Mouse (Mus musculus) adrenal gland, postnatal 14 days (tissue): ENCODE results near the gene Hoxa4. TPM values are rescaled to one million over a fixed set of nuclear protein-coding genes. Genes with fewer than 3 reads are reported as not detected.

Experiments used
- DNase-seq: peaks from one replicate; pipeline ENCODE4 v3.0.0; 2021; ENCODE audit warnings: mixed read lengths
- long read RNA-seq, 2 experiments: library from polyadenylated mRNA; stranded (forward); transcript quantifications; one replicate each; pipeline ENCODE4 v2.0.0; 2021
- total RNA-seq: library from RNA; stranded (reverse); gene quantifications from 2 replicates; pipeline ENCODE4 v1.2.3, GENCODE M21; 2021

Gene Hoxa4
- 6.4 and 7.3 TPM in 2 replicates for total RNA-seq
- long read RNA-seq, experiment 1, partial matches to known transcripts: 0 of 2 reads
- long read RNA-seq, experiment 1, other reads (novel, unspliced or antisense): 1 of 2 reads
- long read RNA-seq, experiment 2, partial matches to known transcripts: 0 of 2 reads
- long read RNA-seq, experiment 2, other reads (novel, unspliced or antisense): 0 of 2 reads

DNA sequence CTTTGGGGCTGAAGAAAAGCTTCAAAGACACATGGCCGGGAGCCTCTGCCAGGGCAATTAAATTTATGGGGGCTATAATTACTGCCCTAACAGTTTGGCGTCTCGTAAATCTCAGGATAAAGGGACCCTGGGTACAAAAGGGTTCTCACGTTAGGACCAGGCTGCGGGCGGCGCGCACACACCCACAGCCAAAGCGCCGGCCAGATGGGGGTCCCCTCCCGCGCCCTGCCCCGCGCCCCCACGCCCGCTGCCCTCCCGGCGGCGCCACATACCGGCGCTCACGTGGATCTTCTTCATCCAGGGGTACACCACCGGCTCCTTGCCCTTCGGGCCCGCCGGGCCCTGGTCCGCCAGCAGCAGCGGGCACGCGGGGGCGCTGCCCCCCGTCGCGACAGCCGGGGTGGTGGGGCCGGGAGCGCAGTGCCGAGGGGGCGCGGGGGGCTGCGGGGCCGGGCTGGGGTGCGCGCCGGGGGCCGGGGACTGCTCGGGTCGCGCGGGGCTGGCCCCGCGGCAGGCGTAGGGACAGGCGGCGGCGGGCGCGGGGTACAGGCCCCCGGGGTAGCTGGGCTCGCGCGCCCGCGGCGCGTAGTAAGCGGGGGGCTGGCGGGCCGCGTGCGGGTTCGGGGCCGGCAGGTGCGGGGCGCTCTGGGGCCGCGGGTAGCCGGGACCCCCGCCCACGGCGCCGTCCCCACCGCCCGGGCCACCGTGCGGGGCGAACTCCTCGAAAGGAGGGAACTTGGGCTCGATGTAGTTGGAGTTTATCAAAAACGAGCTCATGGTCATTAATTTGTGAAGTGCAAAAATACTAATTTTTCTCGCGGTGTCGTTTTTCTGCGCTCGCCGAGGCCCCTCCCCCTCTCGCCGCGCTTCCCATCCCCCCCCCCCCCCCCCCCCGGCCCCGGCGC, at the start of gene Hoxa4:
Hoxa4 (minus strand) TSS at position 848 of the 905 bp plus-strand sequence.
- DNase-seq: no peak

DNA sequence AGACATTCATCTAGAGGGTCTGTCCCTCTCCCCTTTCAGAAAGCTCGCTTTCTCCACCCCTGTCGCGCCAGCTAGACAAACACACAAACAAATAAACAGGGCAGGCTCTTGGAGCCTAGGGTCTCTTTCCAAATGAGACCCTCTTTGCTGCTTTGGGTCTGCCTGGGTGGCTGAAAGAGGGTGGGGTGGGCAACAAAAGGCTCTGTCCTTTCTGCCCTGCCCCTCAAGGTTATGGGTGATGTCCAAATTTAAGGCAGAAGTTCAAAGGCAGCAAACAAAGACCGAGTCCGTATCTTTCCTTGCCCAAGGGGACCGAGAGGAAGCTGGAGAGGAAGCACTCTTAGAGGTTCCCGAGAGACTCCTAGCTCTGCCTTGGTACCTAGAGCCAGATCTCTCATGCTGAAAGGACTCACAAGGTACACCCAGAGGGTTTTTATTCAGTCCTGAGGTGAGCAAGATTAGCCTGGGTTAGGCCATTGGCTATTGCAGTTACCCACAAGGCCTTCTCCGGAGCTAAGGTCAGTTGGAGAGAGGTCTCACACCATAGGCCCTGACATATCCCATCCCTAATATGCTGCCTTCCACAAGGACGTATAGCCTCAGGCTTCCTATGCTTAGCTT, 49.6 kb upstream of the Hoxa4 start:
- no peak for DNase-seq

DNA sequence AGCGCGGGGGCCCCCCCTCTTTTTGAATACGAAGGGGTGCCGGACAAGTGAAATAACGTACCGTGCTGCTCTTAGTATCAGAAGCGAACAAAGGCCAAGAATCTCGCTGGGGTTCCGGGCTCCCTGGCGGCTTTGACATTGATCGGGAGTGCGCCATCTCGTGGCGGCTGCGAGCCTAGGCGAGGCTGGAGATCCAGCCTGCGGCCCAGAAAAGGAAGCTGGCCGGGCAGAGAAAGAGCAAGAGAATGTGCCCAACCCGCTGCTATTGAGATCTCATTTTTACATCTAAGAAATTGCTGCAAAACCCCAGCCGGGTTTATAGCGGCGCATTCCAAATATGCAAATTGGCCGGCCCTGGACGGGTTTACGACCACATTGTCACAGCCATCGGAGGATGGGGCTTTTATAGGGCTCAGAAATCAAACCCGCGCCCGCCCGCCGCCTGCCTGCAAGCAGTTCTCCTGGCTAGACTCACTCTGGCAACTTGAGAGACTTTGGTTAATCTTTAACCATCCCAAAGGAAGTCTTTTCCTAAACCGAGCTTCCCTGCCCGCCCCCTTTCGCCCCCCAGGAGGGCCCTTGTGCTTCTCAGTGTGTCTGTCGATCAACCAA, 48.9 kb upstream of the Hoxa4 start, which contains the start of gene Hoxa10:
Hoxa10 (minus strand) TSS at position 466 of the 612 bp plus-strand sequence.
- peak; percentile 90 for DNase-seq

DNA sequence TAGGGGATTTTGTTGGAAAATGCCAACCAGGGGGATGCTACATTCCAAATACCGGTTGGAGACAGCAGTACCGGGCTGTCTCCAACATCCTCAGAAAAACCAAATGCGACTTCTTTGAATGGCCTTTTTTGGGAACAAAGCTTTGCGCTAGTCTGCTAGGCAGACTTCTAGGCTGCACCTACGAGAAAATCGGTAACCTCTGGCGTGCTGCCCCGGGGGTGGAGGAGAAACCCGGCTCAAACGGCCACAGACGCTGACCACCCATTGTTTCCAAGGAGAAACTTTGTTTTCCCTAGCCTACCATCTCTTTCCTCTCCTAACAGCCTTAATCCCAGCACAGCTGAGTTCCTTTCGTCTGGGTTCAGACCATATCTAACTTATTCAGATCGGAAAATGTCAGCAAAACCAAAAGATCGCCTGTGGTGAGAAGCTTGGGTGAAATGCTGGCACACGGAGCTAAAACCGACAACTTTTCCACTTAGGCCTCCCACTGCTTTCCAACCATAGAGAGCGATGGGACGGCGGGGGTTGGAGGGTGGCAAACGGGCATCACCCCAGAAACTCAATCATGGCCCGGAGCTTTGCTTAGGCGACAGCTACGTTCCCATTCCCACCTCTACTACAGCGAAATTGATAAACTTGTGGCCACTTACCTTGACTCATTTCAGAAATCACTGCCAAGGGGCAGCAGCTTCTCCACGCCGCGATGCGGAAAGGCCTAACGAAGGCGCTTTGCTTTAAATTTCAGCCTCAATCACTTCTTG, 48.3 kb upstream of the Hoxa4 start:
- no peak for DNase-seq

DNA sequence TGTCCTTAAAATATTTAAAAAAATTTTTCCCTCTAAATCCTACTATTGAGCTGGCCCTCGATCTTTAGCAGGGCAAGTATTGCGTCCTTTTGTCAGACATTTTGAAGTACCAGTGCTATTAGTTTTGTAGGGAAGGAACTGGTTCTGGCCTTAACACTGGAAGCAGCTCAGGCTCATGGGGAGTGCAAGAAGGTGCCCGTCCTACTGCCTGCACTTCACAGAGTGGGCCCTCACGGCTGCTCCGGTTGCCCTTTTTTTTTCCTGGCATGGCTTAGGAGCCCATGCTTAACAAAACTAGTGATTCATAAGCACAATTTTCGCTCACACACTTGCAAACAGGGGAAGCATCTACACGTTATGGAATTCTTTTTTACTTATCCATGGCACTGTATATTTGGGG, 47.4 kb upstream of the Hoxa4 start:
- no peak for DNase-seq

DNA sequence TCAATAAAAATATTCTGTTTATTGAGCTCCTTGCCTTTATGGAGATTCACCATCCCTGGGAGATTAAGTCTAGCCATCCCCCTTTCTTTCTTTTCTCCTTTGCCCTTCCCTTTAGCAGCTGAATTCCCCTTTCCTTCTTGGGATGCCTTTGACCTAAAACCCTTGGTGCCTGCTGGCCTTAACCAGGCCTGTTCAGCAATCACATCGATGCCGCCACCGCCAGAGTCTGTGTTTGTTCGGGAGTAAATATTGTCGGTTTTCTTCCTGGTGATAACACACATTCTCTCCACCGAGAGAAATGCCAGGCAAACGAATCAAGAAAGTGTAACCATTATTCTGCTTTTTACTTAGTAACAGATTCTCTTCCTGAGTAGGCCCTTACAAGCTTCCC, 46.6 kb upstream of the Hoxa4 start:
- no peak for DNase-seq

DNA sequence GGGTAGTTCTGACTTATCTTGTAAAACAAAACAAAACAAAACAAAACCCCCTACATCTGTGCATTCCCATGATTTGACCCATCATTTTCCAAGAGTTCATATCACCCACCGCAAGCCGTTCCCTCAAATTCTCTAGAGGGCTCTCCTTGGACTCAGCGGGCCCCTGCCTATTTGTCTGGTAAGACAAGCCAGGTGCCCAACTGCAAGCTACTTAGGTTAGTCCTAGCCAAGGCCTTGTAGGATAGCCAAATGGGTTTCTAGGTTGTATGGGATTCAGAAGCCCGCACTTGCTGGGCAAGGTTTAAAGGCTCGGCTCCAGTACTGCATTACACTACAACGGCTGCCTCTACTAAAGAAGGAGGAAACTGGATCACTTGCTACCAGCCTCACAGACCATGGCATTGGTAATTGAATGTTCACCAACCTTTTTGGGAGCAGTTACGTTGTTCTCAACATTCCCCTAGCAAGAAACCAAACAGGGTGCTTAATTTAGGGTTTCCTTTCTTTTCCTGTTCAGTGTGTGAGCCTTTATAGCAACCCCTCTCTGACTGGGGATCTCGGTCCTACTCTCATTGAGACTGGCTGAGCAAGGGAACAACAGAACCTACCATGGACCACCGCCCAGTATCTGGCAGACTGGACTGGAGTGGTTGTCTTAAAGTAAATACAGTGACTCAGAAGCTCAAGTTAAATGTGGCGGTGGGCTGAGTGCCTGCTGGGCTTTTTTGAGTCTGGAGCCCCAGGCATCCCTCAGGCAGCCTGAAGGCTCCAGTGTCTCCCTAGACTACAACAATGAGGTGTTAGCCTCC, 46.0 kb upstream of the Hoxa4 start:
- no peak for DNase-seq

DNA sequence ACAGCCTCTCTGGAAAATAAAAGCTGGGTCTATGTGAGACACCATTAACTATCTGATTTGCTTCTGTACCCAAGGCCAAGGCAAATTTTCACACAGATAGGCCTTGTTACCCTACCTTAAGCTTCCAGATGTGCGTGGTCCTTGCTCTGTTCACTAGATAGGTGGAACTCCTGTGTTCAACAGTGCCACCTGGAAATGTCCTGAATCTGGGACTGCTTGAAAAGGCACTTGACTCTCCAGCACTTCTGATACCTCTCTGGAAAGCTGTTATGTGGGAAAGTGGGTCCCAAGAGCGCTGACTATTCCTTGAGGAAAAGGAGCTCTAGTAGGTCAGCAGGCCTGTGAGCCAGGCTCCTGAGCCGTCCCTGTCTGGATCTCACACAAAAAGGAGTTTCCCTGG, 45.3 kb upstream of the Hoxa4 start:
- no peak for DNase-seq

DNA sequence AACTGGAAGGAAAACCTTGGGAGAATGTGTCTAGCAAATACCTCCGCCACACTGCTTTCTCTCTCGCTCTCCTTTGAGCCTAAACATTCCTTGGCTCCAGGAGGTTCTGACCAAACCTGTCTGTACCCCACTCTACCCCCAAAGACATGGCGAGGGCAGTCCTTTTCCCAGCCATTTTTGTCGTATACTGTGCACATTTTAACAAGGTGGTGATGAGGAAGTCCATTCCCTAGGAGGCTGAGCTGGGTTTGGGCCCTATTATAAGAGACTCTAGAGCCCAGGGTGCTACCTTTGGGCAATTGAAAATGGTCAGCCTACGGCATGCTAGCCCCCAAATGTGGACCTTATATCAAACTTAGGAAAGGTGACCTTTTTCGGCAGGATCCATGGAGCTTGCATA, 44.3 kb upstream of the Hoxa4 start:
- no peak for DNase-seq

DNA sequence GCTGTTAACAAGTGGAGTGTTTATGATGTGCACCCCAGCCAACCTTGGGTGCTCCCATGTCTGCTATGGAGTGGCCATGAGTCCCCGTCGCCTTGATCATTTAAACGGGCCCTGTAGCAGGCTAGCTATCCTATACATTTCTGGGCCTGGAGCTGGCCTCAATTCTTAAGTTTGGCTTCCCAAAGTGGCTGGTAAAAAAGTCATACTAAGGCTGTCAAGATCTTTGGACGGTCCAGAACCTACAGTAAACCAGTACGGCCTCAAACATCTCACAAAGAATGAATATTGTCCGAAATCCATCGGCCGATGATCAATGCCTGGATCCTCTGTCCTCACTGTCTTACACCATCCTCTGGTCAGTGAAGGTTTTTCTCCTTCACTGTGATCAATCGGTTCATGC, 43.7 kb upstream of the Hoxa4 start:
- DNase-seq: no peak

DNA sequence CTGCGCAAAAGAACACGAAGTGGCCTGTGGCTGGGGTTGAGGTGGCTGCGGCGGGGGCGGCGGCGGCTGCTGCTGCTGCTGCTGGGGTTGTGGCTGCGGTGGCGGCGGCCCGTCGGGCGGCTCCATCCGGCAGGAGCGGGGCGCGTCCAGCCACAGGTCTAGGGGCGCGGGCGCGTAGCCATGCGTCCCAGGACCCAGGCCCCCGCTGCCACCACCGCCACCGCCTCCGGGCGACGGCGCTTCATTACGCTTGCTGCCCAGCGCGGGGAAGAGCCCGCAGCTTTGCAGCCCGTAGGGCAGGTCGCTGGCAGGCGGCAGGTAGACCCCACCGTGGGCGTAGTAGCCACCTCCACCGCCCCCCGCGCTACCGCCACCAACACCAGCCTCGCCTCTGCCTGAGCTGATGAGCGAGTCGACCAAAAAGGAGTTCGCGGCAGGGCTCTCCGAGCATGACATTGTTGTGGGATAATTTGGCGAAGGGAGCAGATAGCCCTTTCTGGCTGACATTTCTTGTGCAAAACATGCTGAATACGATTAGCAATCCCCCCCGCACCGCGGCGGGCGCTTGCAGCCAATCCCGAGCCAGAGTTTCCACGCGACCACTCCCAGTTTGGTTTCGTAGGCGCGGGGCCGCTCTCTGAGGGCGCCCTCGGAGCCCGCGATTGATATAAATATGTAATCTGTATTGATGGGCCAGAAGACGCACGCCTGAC, 43.0 kb upstream of the Hoxa4 start:
- no peak for DNase-seq

DNA sequence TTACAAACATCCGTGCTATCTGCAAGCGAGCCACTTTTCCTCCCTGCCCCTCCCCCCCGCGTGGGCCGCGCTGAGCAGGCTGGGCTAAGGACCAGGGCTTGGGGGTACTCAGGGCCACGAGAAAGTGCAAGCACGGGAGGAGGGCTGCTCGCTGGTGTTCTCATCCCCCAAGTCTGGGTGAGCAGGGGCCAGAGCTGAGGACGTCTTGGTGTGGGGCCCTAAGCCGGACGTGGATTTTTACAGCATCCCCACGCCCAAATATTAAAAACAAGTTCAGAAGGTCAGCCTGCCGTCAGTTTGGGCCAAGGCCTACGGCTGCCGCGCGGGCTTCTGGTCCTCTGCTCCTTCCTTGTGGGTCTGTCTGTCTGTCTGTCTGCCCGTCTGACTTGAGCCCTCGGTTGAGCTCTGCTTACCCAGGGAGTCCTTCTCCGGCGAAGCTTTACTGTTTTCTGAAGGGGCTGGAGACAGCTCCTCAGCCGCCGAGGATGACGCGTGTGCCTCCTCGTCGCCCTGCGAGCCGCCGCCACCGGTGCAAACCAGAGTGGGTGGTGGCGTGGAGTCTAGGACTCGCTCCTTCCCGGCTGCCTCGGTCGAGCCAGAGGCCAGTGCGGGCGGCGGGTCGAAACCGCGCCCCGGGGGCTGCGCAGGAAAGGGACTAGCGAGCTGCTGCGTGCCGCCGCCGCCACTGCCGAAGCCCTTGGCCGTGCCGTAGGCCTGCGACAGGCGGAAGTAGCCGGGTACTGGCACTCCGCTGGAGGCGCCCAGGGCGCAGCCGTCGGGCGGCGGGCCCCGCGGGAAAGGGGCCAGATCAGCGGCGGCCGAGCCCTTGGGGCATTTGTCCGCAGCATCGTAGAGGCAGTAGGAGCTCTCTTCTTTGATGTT, 42.2 kb upstream of the Hoxa4 start:
- DNase-seq: no peak

DNA sequence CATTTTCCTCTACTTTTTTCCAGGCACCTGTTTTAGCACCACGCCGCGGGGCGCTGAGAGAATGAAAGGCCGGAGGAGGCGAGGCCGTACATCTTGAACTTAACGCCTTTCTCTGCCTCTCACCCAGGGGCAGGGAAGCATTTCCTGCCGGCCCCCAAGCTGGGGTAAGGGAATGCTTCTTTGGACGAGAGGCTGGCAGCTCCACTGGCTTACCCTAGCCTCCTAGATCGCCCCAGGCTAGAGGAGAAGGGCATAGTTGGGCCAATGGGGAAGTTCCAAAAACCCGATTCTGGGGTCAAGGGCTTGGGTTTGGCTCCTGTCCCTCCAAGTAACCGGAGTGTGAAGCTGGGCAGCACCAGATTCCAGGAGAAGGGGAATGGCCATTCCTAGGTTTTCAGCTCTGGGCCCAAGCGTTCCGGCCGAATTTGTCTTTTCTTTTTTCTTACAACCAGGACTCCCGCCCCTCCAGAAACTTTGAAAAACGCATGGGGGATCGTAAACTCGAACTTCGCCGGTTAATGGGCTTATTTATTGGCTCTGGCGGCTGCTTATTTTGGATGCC, 41.5 kb upstream of the Hoxa4 start:
- DNase-seq: no peak

DNA sequence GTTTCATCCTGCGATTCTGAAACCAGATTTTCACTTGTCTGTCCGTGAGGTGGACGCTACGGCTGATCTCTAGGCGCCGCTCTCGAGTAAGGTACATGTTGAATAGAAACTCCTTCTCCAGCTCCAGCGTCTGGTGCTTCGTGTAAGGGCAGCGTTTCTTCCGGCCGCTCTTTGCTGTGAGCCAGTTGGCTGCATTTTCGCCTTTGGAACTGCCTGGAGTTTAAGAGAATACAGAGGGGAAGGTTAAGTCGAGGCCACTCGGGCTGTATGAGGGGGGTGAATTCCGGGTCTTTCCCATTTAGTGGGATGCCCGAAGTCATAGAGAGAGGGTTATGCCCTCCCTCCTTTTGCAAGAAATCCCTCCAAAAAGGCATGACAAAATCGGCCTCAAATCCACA, 41.0 kb upstream of the Hoxa4 start:
- DNase-seq: no peak

DNA sequence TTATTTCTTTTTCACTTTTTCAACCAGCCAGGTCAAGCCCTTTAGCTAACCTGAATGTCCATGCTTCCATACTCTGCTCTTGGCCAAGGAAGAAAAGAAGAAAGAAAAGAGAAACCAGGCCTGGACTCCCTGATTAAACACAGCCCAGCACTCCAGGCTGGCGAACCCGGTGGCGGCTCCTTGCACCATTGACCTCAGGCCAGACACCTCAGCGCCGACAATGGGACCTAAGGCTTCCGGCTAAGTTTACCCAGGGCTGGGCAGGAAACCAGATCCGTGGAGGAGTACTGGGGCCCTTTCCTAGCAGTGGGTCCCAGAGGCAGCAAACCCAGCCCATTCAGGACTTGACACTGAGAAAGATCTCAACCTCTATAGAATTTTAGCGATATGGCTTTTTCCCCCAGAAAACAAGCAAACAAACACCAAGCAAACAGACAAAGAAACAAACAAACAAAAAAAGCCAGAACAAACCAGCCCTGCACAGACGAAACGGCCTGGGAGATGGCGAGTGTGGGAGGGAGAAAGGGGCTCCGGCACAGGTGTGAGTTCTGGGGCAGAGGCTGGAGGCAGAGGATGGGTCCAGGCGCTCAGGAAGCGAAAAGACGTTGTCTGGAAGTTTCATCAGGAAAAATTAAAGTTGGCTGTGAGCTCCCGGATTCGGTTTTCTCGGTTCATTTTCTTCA, 40.5 kb upstream of the Hoxa4 start:
- no peak for DNase-seq

DNA sequence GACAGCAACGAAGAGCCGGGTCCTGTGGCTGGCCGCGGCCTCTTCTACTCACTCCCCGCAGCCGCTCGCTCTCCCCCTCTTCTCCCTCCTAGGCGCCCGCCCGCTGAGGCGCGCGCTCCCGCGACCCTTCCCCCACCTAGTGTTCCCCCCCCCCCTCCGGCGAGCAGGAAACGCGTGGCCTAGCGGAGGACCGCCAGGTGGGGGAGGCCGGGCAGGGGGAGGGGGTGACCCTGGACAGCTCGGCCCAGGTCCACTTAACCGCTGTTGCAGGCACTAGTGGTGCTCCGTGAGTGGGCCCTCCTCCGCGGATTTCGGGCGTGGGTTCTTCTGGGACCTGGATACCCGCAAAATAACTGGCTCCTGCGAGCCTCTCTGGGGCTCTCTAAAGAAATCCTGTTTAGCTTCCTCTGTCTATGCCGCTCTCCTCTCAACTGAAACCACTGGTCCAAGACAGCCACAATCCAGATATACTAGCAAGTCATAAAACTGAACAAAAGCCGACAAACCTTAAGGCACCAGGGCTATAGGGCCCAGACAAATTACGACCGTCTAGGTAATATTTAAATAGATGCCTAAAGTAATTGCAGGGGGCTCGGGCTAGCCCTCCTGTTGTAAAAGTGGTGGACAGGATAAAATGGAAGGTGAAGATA, 39.1 kb upstream of the Hoxa4 start, which contains the start of gene Hoxa9:
Hoxa9 (minus strand) TSS at position 574 of the 650 bp plus-strand sequence.
- no peak for DNase-seq

DNA sequence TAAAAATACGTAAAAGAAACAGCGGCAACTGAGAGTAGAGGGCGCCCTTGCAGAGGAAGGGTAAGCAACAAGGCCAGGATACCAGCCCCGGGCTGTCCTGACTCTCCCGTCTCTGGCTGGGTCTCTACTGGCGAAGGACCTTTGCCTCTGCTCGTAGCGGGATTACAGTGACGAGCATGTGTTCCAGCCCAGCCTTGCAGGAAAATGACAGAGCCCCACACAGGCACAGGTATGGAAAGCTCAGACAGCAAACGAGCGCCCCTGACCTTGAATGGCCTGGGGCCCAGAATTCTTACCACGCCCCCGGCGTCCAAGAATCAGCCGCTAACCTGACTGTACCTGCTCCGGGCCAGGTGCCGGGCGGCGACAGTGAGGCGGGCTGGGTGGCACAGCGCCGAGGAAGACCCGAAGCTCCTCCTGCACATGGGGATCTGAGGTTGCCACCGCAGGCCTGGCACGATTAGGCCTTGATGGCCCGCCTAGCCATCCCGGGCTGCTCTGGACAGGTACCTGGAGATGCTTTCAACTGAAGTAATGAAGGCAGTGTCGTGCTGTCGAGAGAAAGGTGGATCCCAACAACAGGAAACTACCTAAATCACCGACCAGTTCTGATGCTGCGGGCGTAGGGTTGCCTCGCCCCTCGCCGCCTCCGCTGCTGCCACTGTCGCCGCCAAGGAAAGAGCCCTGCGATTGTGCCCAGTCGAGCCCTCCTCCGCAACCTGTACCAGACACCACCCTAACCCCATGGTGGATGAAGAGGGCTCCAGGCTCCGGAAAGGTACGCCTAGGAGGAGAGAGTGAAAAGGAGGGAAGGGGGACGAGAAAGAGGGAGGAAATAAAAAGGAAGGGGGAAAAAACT, 38.2 kb upstream of the Hoxa4 start:
- DNase-seq: no peak
